Mouse (Mus musculus): Measurements from ENCODE around the gene Negr1.

Gene Negr1

DNA sequence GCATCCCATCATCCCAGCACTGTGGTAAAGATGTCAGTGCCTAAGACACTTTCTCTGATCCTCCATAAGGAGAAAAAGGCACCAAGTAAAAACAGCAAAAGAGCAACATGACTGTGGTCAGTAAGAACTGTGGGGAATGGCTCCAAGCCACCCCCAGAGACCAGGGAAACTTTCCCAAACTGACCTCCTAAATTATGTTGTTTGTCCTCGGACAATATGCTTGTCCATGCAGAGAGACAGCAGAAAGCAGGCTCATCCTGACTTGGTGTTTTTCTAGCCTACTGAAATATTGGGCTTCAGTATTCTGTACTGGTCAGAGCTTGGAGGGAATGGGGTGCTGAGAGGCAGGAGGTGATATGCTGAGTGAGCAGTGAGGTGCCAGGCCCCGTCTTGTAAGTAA lies 647.8 kb downstream of the Negr1 start:
- no peak for ATAC-seq (ENCODE audit: low TSS enrichment)

DNA sequence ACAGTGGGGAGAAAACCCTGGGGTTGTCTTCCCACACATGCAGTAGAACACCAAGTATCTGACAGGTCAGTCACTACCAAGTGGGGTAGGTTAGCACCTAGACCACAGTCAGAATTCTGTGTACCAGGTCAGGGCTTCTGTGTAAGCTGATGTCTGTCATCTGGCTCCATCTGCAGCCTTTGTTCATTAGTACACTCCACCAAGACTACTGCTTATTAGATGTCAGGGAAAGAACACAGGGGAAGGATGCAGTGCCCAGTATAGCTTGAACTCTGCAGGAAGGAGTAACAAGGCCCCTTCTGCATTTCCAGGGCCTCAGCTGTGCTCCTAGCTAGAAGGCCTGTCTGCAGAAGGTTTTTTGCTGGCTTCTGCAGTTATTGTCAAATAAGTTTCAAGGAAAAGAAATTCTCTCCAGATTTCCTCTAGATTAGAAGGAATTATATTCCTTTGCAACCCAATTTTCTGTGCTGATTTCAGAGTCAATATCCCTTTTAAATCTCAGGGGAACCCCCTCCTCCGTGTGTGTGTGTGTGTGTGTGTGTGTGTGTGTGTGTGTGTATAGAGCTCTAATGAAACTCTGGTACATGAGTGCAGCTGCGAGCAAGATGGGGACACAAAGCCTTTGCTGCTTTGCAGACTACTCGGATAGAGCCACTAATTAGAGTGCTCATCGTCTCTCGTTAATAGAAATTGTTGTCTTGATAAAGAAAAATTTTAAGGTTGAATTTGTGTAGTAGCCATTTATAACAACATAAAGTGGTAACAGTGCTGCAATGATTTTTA lies 654.5 kb downstream of the Negr1 start:
- peak; percentile 52 for ATAC-seq (ENCODE audit: low TSS enrichment)

GRCm38 (mm10) chr3:157217794-157218193 lies 656.2 kb downstream of the Negr1 start:
- ATAC-seq (ENCODE audit: low TSS enrichment), result peak; percentile 58; the same call in 1 of the 2 replicates

DNA sequence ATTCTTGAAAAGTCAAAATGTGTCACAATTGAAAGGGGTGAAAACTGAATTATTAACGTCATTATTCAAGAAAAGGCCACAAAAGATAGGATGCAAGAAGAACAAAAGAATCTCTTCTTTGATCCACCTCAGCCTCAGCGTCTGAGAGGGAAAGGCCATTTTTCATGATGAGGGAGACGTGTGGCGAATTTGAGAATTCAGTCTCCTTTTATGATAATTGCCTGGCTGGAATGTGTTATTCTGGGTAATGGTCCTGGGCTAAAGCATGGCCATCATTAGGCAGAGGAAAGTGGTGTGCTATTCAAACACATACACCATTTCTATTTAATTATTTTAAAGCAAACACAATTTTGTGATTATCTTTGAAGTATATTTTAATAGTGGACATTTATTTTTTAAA lies 663.3 kb downstream of the Negr1 start:
- ATAC-seq (ENCODE audit: low TSS enrichment), result no peak

DNA sequence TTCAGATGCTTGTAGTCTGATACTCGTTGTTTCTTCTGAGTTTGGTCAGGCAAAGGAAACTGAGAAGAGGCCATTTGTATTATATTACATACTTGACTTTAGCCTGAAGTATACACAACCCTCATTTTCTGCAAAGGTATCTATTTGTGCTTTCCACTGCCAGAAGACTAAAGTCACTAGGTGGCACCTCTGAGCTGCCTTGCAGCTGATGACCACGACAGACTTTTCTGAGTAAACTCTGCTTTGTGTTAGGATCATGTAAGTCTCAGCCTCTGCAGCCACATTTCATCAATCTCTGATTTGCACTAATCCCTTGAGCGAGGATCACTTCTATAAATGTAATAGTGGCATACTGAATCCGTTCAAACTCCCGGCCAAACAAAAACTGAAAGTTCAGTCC lies 671.1 kb downstream of the Negr1 start:
- peak; percentile 85 for ATAC-seq (ENCODE audit: low TSS enrichment)

GRCm38 (mm10) chr3:157240240-157240639 lies 678.6 kb downstream of the Negr1 start:
- ATAC-seq (ENCODE audit: low TSS enrichment), result no peak

- ATAC-seq (ENCODE audit: low TSS enrichment), result peak; percentile 14; the same call in 1 of the 2 replicates
Observed at GRCm38 (mm10) chr3:157255446-157255845, 693.9 kb downstream of the Negr1 start.

GRCm38 (mm10) chr3:157255863-157256262 lies 694.3 kb downstream of the Negr1 start:
- no peak for ATAC-seq (ENCODE audit: low TSS enrichment)

GRCm38 (mm10) chr3:157268742-157269141 lies 707.1 kb downstream of the Negr1 start:
- no peak for ATAC-seq (ENCODE audit: low TSS enrichment)

DNA sequence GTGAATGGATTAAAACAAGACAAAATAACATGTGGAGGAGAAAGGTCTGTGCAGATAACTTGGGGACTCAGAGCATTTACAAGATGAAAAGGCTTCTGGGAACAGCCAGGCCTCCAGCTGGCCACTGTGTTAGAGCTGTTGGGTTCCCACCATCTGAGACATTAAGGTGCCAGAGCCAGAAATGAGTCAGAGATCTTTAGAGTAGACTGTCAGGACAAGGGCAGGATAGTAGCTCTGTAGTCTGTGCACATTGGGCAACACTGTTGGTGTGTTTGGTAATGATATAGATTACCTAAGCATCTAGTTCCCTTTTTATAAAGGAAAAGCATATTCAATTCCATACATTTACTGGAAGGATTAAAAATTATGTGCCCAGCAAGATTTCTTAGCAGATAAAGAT lies 710.8 kb downstream of the Negr1 start:
- ATAC-seq (ENCODE audit: low TSS enrichment), result no peak

DNA sequence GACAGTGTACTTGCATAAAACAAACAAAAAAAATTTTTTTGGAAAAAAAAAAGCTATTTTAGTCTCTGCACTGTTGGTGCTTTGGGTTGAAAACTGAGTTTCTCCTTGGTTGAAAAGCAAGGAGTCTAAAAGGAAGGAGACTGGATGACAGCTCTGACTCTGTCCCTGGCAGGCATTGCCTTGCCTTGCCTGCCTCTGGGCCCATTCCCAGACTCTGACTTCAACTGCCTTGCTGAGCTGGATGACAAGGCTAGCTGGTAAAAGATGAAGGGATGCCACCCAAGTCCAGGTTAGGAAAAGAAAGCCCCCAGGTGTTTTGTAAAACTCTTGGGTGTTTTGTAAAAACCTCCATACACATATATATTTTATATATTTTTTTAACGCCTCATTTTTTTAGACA lies 712.5 kb downstream of the Negr1 start:
- ATAC-seq (ENCODE audit: low TSS enrichment), result peak; percentile 79

DNA sequence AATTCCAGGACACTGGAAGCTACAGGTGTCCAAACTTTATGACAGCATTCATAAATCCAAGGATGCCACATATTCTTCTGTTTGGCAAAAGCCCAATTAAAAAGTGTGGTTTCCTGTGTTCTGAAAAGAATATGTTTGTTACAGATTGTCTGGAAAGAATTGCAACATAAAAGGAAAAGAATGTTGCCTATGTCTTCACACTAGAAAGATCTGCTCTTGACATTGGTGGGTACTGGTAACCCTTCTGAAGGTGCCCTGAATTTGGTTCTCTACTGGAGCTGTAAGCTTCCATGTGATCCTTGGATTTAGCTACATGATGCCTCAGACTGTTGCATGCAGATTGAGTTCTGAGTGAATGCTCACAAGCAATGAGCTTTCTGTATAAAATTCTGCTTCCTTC lies 718.1 kb downstream of the Negr1 start:
- ATAC-seq (ENCODE audit: low TSS enrichment), result no peak

DNA sequence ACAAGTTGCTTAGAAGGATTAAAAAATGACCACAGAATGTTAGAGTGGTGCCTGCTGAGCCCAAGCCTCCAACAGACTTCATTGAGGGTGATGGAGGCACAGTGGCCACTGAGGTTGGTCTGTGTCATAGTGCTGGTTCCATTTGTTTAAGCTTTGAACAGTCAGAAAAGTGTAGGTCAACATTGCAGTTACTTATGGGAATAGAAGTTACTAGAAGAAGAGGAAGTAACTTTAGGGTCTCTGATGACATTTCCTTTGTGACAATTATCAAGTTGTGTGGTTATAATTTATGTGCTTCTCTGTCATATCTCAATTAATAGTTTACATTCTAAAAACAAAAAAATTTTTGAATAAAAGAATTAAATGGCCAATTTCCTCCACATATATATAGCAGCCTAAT lies 719.7 kb downstream of the Negr1 start:
- no peak for ATAC-seq (ENCODE audit: low TSS enrichment)

- no peak for ATAC-seq (ENCODE audit: low TSS enrichment)
Observed at GRCm38 (mm10) chr3:157291286-157291685, 729.7 kb downstream of the Negr1 start.

DNA sequence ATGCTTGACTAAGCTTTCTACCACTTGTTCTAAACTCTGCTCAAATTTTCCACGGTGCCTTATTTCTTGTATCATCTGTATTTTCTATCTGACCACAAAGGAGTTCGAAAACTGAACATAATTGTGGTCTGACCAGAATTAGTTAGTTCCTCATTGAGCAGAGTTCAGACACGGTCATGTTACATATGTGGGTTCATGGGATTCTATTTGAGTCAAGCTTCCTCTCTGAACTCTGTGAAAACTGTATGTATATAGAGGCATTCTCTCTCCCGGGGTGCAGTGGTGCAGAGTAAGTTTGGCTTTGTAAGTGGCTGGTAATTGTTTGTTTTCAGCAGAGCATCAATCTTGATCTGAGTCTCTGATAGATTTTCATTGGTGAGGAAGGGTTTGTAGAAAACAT lies 735.6 kb downstream of the Negr1 start:
- ATAC-seq (ENCODE audit: low TSS enrichment), result no peak

- ATAC-seq (ENCODE audit: low TSS enrichment), result no peak
Observed at GRCm38 (mm10) chr3:157303430-157304116, 742.0 kb downstream of the Negr1 start.

GRCm38 (mm10) chr3:157321081-157321573 lies 759.5 kb downstream of the Negr1 start:
- ATAC-seq (ENCODE audit: low TSS enrichment), result peak; percentile 48

DNA sequence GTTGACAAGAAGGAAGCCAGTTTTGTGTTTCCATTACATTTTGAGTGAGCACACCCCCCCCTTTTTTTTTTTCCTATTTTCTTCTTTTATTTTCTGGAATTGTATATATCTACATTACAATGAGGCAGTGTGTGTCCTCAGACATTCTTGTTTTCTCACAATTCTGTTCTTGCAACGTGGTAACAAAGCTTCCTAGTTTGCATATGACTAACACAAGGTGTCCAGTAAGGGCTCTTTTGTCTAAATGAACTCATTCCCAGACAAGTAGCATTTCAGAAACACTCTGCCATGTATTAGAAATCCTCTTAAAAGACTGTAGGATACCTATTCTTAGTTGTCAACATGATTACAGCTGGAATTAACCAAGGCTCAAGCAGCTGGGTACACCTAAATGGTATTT lies 760.2 kb downstream of the Negr1 start:
- peak; percentile 36; the same call in 1 of the 2 replicates for ATAC-seq (ENCODE audit: low TSS enrichment)

DNA sequence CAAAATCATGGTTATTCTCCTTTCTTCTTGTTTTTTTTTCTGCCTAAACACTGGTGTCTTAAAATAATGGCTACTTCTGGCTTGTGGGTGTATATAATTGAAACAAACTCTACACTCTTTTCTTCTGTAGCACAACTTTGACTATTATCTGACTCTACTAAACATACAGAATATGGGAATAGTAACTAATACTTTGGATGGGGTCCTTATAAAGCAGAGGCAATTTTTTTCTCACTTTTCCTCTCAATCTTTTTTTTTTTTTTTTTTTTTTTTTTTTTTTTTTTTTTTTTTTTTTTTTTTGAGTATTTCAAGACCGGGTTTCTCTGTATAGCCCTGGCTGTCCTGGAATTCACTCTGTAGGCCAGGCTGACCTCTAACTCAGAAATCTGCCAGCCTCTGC lies 772.6 kb downstream of the Negr1 start:
- ATAC-seq (ENCODE audit: low TSS enrichment), result no peak

GRCm38 (mm10) chr3:157349480-157349879 lies 787.9 kb downstream of the Negr1 start:
- ATAC-seq (ENCODE audit: low TSS enrichment), result no peak

DNA sequence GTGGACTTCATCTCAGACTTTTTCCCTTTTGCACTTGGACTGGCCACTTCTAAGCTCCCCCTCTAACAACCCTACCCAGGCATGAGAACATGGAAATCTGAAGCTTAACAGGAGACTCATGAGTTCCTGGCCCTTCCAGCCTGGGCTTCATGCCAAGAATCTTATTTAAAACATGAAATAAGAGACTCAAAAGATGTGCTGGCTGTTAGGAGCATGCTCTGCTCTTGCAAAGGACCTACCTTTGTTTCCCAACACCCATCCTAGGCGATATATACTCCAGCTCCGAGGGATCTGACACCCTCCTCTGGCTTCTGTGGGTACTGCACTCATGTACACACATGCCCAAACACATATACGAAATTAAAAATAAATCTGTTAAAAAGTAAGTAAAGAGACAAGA lies 797.3 kb downstream of the Negr1 start:
- no peak for ATAC-seq (ENCODE audit: low TSS enrichment)

- ATAC-seq (ENCODE audit: low TSS enrichment), result no peak
Observed at GRCm38 (mm10) chr3:157359840-157360239, 798.2 kb downstream of the Negr1 start.

Data from frontal cortex, adult (tissue).